ENCODE assay signal across 8 mouse cellular contexts in the genomic region with DNA sequence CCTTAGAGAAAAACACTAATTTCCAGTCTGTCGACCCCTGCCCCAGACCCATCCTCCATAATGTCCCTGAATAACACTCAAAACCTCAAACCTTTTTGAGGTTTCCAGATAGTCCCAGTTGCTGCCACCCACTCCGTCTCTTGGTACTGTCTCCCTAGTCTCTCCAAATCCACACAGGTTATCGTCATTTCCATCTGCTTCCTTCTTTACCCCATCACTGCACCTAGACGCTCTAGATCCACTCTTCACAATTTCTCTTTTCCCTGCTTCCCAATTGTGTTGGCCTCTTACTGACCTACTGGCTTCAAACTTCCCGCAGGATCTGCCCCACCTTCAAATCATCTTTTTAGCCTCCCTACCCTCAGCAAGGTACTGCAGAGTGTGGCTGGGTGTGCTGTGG. TPM values are rescaled to one million over a fixed set of nuclear protein-coding genes. Genes with fewer than 3 reads are reported as not detected.
DNase-seq lines count a peak whose midpoint lies in the region; ATAC-seq and TF ChIP-seq lines count a peak whose summit lies in the region.

No protein-coding gene starts in this region.

- H3K9me3 ChIP-seq in lung, embryonic 15.5 days: no peaks in the 10 kb centered on the region
- no peaks in the 10 kb centered on the region for H3K9me3 ChIP-seq in forebrain, embryonic 13.5 days (replicated peaks)
- no peaks in the 10 kb centered on the region for H3K9me3 ChIP-seq in limb, embryonic 13.5 days
- no peaks in the 10 kb centered on the region for H3K9me3 ChIP-seq in neural tube, embryonic 15.5 days (replicated peaks)

- TF ChIP-seq CTCF in lung, adult 2 months (IDR thresholded peaks at IDR 0.05; ENCODE audit: insufficient read depth, low read length): no peak

- ATAC-seq in lung, embryonic 15.5 days (ENCODE audit: borderline replicate concordance, extremely low read depth, low FRiP score, low TSS enrichment): no peak
- ATAC-seq in forebrain, embryonic 13.5 days: no peak
- ATAC-seq in limb, embryonic 13.5 days (ENCODE audit: low FRiP score, low read depth): no peak
- ATAC-seq in neural tube, embryonic 15.5 days (ENCODE audit: low FRiP score): no peak

- H3K36me3 ChIP-seq in lung, embryonic 15.5 days: peaks cover 27% of the 10 kb centered on the region
- peaks cover 11% of the 10 kb centered on the region; the same call in 1 of the 2 replicates for H3K36me3 ChIP-seq in forebrain, embryonic 13.5 days (ENCODE audit: poor library complexity, severe bottlenecking)
- peaks cover 33% of the 10 kb centered on the region for H3K36me3 ChIP-seq in limb, embryonic 13.5 days
- H3K36me3 ChIP-seq in neural tube, embryonic 15.5 days: peaks cover 5% of the 10 kb centered on the region; the same call in 1 of the 2 replicates

- WGBS in lung, embryonic 15.5 days: 12% methylated on average over 5 of the region's 5 CpGs
- WGBS in lung, adult 2 months: 17% methylated on average over 5 of the region's 5 CpGs
- WGBS in forebrain, embryonic 13.5 days: 24% methylated on average over 5 of the region's 5 CpGs
- 22% methylated on average over 5 of the region's 5 CpGs for WGBS in limb, embryonic 13.5 days
- WGBS in neural tube, embryonic 15.5 days: 31% methylated on average over 5 of the region's 5 CpGs

- H3K27me3 ChIP-seq in lung, embryonic 15.5 days: no peaks in the 10 kb centered on the region
- no peaks in the 10 kb centered on the region for H3K27me3 ChIP-seq in forebrain, embryonic 13.5 days
- H3K27me3 ChIP-seq in limb, embryonic 13.5 days: no peaks in the 10 kb centered on the region
- H3K27me3 ChIP-seq in neural tube, embryonic 15.5 days (replicated peaks): no peaks in the 10 kb centered on the region

- peak overlapping the region; percentile 91; the same call in 1 of the 2 replicates for H3K27ac ChIP-seq in lung, embryonic 15.5 days
- H3K27ac ChIP-seq in forebrain, embryonic 13.5 days: no peak overlapping the region
- H3K27ac ChIP-seq in limb, embryonic 13.5 days: peak overlapping the region; percentile 88; the same call in 1 of the 2 replicates
- H3K27ac ChIP-seq in neural tube, embryonic 15.5 days (replicated peaks): no peak overlapping the region; the same call in 1 of the 2 replicates

- no peak for TF ChIP-seq POLR2A in lung, adult 2 months (IDR thresholded peaks at IDR 0.05; ENCODE audit: borderline replicate concordance, extremely low read depth, low read depth, low read length)

- peak overlapping the region; percentile 65 for H3K9ac ChIP-seq in lung, embryonic 15.5 days
- H3K9ac ChIP-seq in forebrain, embryonic 13.5 days: peak overlapping the region; percentile 65
- peak overlapping the region; percentile 72 for H3K9ac ChIP-seq in limb, embryonic 13.5 days
- peak overlapping the region; percentile 20 for H3K9ac ChIP-seq in neural tube, embryonic 15.5 days (replicated peaks)

- H3K4me3 ChIP-seq in lung, embryonic 15.5 days: peak overlapping the region; percentile 55
- no peak overlapping the region for H3K4me3 ChIP-seq in lung, adult 2 months (replicated peaks; ENCODE audit: extremely low read depth, low read depth, low read length)
- peak overlapping the region; percentile 44 for H3K4me3 ChIP-seq in forebrain, embryonic 13.5 days
- peak overlapping the region; percentile 57 for H3K4me3 ChIP-seq in limb, embryonic 13.5 days
- peak overlapping the region; percentile 38 for H3K4me3 ChIP-seq in neural tube, embryonic 15.5 days (replicated peaks)

- DNase-seq in lung, adult 2 months: no peak
- no peak for DNase-seq in retina, embryonic 14.5 days (ENCODE audit: low spot score)
- DNase-seq in frontal cortex, postnatal 25 days (ENCODE audit: low spot score in 2 of 2): no peak
- DNase-seq in layer of hippocampus, postnatal 25 days (ENCODE audit: extremely low spot score in 1 of 2, low spot score in 1 of 2): no peak

- peak overlapping the region; percentile 77 for H3K4me2 ChIP-seq in lung, embryonic 15.5 days
- peak overlapping the region; percentile 84 for H3K4me2 ChIP-seq in forebrain, embryonic 13.5 days
- H3K4me2 ChIP-seq in limb, embryonic 13.5 days (replicated peaks): peak overlapping the region; percentile 77
- H3K4me2 ChIP-seq in neural tube, embryonic 15.5 days: peak overlapping the region; percentile 75

- H3K4me1 ChIP-seq in lung, embryonic 15.5 days: peaks cover 21% of the 10 kb centered on the region
- H3K4me1 ChIP-seq in lung, adult 2 months (ENCODE audit: control insufficient read depth, insufficient read depth, low read length): peaks cover 9% of the 10 kb centered on the region
- H3K4me1 ChIP-seq in forebrain, embryonic 13.5 days: peaks cover 13% of the 10 kb centered on the region
- peaks cover 17% of the 10 kb centered on the region for H3K4me1 ChIP-seq in limb, embryonic 13.5 days
- peaks cover 10% of the 10 kb centered on the region for H3K4me1 ChIP-seq in neural tube, embryonic 15.5 days

RNA-seq across cellular contexts. Expression of a gene that starts 7.6 kb away (rescaled TPM):
- 35.8 and 40.0 TPM in 2 replicates for polyA plus RNA-seq in lung, embryonic 15.5 days (2015; fragmentation: Nextera tagmentation; extraction: Ambion mirVana)
- 5.4 and 5.8 TPM in 2 replicates for polyA plus RNA-seq in lung, adult 2 months (2012; rRNA removed)
- polyA plus RNA-seq in forebrain, embryonic 13.5 days (2015; fragmentation: Nextera tagmentation; extraction: Ambion mirVana): 24.3 and 28.4 TPM in 2 replicates
- 39.7 and 41.4 TPM in 2 replicates for polyA plus RNA-seq in limb, embryonic 13.5 days (2015; fragmentation: Nextera tagmentation; extraction: Ambion mirVana)
- polyA plus RNA-seq in neural tube, embryonic 15.5 days (2015; fragmentation: Nextera tagmentation; extraction: Ambion mirVana): 23.1 and 25.2 TPM in 2 replicates
- 1 to 10 TPM; 7.5 to 8.9 TPM for total RNA-seq in layer of hippocampus, postnatal 25 days (2021)

RNA-seq across cellular contexts. Expression of a gene that starts 7.7 kb away (rescaled TPM):
- polyA plus RNA-seq in lung, embryonic 15.5 days (2015; fragmentation: Nextera tagmentation; extraction: Ambion mirVana): 1,416 and 1,510 TPM in 2 replicates
- polyA plus RNA-seq in lung, adult 2 months (2012; rRNA removed): 725 and 918 TPM in 2 replicates
- 1,194 and 1,420 TPM in 2 replicates for polyA plus RNA-seq in forebrain, embryonic 13.5 days (2015; fragmentation: Nextera tagmentation; extraction: Ambion mirVana)
- 1,711 and 1,721 TPM in 2 replicates for polyA plus RNA-seq in limb, embryonic 13.5 days (2015; fragmentation: Nextera tagmentation; extraction: Ambion mirVana)
- polyA plus RNA-seq in neural tube, embryonic 15.5 days (2015; fragmentation: Nextera tagmentation; extraction: Ambion mirVana): 856 and 950 TPM in 2 replicates
- 100 to 1,000 TPM; 806 to 871 TPM for total RNA-seq in layer of hippocampus, postnatal 25 days (2021)

RNA-seq across cellular contexts. Expression of a gene that starts 10.3 kb away (rescaled TPM):
- polyA plus RNA-seq in lung, embryonic 15.5 days (2015; fragmentation: Nextera tagmentation; extraction: Ambion mirVana): 90.2 and 100 TPM in 2 replicates
- polyA plus RNA-seq in lung, adult 2 months (2012; rRNA removed): 49.4 and 66.3 TPM in 2 replicates
- polyA plus RNA-seq in forebrain, embryonic 13.5 days (2015; fragmentation: Nextera tagmentation; extraction: Ambion mirVana): 102 and 111 TPM in 2 replicates
- 96.8 and 99.7 TPM in 2 replicates for polyA plus RNA-seq in limb, embryonic 13.5 days (2015; fragmentation: Nextera tagmentation; extraction: Ambion mirVana)
- 93.0 and 93.3 TPM in 2 replicates for polyA plus RNA-seq in neural tube, embryonic 15.5 days (2015; fragmentation: Nextera tagmentation; extraction: Ambion mirVana)
- total RNA-seq in layer of hippocampus, postnatal 25 days (2021): 10 to 100 TPM; 42.4 to 43.4 TPM

RNA-seq across cellular contexts. Expression of a gene that starts 22.2 kb away (rescaled TPM):
- 6.0 and 6.3 TPM in 2 replicates for polyA plus RNA-seq in lung, embryonic 15.5 days (2015; fragmentation: Nextera tagmentation; extraction: Ambion mirVana)
- 2.0 TPM in 2 replicates for polyA plus RNA-seq in lung, adult 2 months (2012; rRNA removed)
- polyA plus RNA-seq in forebrain, embryonic 13.5 days (2015; fragmentation: Nextera tagmentation; extraction: Ambion mirVana): 5.2 and 5.8 TPM in 2 replicates
- 10.9 and 12.5 TPM in 2 replicates for polyA plus RNA-seq in limb, embryonic 13.5 days (2015; fragmentation: Nextera tagmentation; extraction: Ambion mirVana)
- polyA plus RNA-seq in neural tube, embryonic 15.5 days (2015; fragmentation: Nextera tagmentation; extraction: Ambion mirVana): 0.82 and 2.2 TPM in 2 replicates
- not detected for total RNA-seq in layer of hippocampus, postnatal 25 days (2021)

RNA-seq across cellular contexts. Expression of a gene that starts 26.8 kb away (rescaled TPM):
- 94.7 and 102 TPM in 2 replicates for polyA plus RNA-seq in lung, embryonic 15.5 days (2015; fragmentation: Nextera tagmentation; extraction: Ambion mirVana)
- polyA plus RNA-seq in lung, adult 2 months (2012; rRNA removed): 72.8 and 83.7 TPM in 2 replicates
- polyA plus RNA-seq in forebrain, embryonic 13.5 days (2015; fragmentation: Nextera tagmentation; extraction: Ambion mirVana): 55.0 and 55.3 TPM in 2 replicates
- polyA plus RNA-seq in limb, embryonic 13.5 days (2015; fragmentation: Nextera tagmentation; extraction: Ambion mirVana): 102 and 103 TPM in 2 replicates
- 49.3 and 56.0 TPM in 2 replicates for polyA plus RNA-seq in neural tube, embryonic 15.5 days (2015; fragmentation: Nextera tagmentation; extraction: Ambion mirVana)
- 10 to 100 TPM; 49.9 to 51.1 TPM for total RNA-seq in layer of hippocampus, postnatal 25 days (2021)

Comparison
In these comparisons a context has a peak if more than half of its experiments do, and no peak if none do; other contexts are left out.
1. H3K27ac ChIP-seq: peak in lung, embryonic 15.5 days (single experiment) and limb, embryonic 13.5 days (single experiment); none in forebrain, embryonic 13.5 days (single experiment) and neural tube, embryonic 15.5 days (single experiment).
2. H3K9ac ChIP-seq: peak in every context shown above with its lines; median percentile 72 in limb, embryonic 13.5 days; 65 in lung, embryonic 15.5 days; 65 in forebrain, embryonic 13.5 days; 20 in neural tube, embryonic 15.5 days.
3. Peak in every context shown above with its lines, with median percentiles within 50 percentile points of each other: H3K4me2 ChIP-seq.